Mouse (Mus musculus): ENCODE data around the gene Ppip5k2.

- TF ChIP-seq CTCF (conservative IDR thresholded peaks at IDR 0.05; ENCODE audit: low read length) = no peak
- TF ChIP-seq NANOG (IDR thresholded peaks at IDR 0.05; ENCODE audit: borderline replicate concordance, low read length) = no peak
- no peak for TF ChIP-seq POU5F1 (IDR thresholded peaks at IDR 0.05; ENCODE audit: borderline replicate concordance, low read length)
These were observed 108.6 kb downstream of the Ppip5k2 start, which contains the start of gene D1Ertd622e for GRCm38 (mm10) chr1:97661406-97662241.

Data from E14TG2a.4 (cell line).